Mouse (Mus musculus) CD4-positive, CD25-positive, alpha-beta regulatory T cell, adult 4 months (primary cell): ENCODE results near the gene Senp3. TPM values are rescaled to one million over a fixed set of nuclear protein-coding genes. Genes with fewer than 3 reads are reported as not detected.

Source experiments
- ATAC-seq: one replicate; pipeline ENCODE4 v1.8.0; 2017
- polyA plus RNA-seq, 2 experiments: library from polyadenylated mRNA; unstranded; fragments of 100-300 nt; shearing (Covaris generic); gene quantifications; one replicate each; pipeline ENCODE4 v1.2.1; 2017

Gene Senp3
- polyA plus RNA-seq, 2 experiments from 2014 or later = 31.6 to 47.4 TPM

- no peak for ATAC-seq
Observed at GRCm38 (mm10) chr11:69680136-69680855, 1.6 kb downstream of the Senp3 start.

DNA sequence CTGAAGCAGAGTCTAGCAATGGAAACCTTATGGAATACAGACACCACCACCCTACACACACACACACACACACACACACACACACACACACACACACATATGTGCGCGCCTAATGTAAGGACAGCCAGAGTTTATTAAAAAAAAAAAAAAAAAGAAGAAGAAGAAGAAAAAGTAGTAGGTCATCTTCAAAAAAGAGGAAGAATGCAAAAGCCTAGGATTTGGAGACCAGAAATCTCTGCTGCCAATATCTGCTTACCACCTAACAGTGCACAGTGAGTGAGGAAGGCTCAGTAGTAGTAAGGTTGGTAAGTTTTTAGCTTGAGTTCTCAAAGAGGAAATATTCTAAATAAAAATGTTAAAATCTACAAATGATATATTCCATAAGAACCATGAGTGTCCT is 2.7 kb downstream of the Senp3 start:
- ATAC-seq = no peak

- peak; percentile 89 for ATAC-seq
Observed at GRCm38 (mm10) chr11:69672211-69672706, 9.6 kb downstream of the Senp3 start, which contains the start of gene Eif4a1. TSS of gene Eif4a1 (minus strand) at chr11:69672423.

DNA sequence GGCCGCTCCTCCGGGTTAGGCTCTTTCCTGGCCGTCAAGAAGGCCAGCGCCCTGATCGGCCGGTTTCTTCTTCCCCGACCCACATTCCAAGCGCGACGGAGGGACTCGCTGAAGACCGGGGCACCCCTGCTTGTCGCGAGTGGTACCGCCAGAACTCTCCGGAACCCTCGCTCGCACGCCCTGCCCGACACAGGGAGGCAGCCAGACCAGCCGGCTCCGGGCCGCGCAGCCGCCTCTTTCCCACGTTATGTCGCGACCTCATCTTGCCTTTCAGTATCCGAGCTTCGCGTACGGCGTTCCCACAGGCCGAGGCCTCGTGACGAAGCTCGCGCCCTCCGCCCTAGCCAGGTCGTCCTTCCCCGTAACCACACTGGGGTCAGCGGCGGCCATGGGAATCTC is 10.2 kb downstream of the Senp3 start:
- ATAC-seq = no peak

- peak; percentile 60 for ATAC-seq
Observed at GRCm38 (mm10) chr11:69670786-69671725, 10.8 kb downstream of the Senp3 start.

DNA sequence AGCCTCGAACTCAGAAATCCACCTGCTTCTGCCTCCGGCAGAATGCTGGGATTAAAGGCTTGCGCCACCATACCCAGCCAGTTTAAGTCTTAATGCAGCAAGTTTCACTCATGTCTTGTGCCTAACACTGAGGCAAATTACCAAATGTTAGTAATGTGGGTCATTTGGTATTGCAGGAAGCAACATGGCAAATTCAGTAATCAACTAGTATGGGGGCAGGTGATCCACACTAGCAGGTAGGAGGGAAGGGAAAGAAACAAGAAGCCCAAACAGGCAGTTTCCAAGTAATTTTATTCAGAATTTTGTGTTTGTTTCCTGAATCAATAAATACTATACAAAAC is 15.2 kb downstream of the Senp3 start:
- no peak for ATAC-seq

GRCm38 (mm10) chr11:69665961-69666664 is 15.8 kb downstream of the Senp3 start, which contains the start of gene Cd68:
TSS of gene Cd68 (minus strand) at chr11:69666153.
- no peak for ATAC-seq

GRCm38 (mm10) chr11:69665457-69665960 is 16.4 kb downstream of the Senp3 start:
- no peak for ATAC-seq

DNA sequence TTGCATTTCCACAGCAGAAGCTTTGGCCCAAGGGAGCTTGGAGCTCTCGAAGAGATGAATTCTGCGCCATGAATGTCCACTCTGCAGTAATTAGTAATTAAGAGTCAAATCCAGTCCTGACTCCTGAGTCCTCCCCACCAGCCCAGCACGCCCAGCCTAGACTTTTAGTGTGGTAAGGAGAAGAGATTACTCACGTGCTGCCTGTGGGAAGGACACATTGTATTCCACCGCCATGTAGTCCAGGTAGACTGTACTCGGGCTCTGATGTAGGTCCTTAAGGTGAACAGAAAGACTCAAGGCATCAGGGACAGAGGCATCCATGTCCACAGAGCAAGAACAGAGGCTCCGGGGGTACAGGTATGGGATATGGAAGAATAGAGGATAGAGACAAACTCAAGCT is 17.0 kb downstream of the Senp3 start:
- ATAC-seq = no peak

DNA sequence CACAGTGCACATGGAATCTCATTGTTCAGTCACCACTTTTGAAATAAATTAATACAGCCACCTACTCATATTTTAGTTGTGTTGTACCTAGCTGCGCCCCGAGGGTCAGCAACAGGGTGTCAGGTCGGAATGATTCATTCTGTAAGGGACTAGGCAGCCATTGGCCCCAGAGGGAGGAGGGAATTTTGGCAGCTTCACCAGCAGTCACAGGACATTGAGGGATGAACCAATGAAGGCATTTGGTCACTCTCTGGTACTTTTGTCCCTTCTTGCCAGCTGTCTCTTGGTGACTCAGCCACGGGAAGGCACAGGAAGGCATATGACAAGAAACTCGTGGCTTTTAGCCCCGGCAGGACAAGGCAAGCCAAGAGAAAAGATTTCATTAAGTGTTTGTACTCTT is 18.1 kb downstream of the Senp3 start:
- no peak for ATAC-seq

DNA sequence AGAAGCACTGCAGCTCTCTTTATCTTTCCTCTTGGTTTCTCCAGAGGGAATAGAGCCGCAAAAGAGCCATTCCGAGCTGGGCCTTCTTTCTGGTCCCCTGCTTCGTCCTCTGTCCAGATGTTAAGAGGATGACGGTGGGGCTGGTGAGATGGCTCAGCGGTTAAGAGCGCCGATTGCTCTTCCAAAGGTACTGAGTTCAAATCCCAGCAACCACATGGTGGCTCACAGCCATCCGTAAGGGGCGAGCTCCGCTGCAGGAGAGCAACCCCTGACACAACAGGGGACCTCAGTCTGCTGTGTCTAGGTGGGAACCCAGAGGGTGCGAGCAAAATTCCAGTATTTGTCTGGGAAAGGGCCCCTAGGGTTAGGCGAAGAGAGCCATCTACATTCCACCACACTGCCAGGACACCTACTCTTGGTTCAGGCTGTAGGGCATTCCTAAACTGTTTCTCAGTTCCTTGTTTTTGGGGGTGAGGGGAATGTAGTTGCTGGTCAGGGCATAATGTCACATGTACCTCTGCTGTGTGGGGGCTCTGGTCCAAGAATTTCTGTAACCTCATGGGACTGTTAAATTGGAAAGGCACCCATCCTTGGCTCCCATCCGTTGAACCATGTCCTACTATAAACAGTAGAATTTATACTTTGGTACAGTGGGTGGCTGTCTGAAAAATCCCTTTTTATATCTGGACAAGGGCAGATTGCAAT is 18.8 kb downstream of the Senp3 start:
- no peak for ATAC-seq

- peak; percentile 89 for ATAC-seq
Observed at GRCm38 (mm10) chr11:69662213-69662966, 19.5 kb downstream of the Senp3 start, which contains the start of gene Mpdu1. TSS of gene Mpdu1 (minus strand) at chr11:69662642.

GRCm38 (mm10) chr11:69661221-69661881 is 20.5 kb downstream of the Senp3 start:
- no peak for ATAC-seq

GRCm38 (mm10) chr11:69657462-69657881 is 24.4 kb downstream of the Senp3 start:
- ATAC-seq = no peak

DNA sequence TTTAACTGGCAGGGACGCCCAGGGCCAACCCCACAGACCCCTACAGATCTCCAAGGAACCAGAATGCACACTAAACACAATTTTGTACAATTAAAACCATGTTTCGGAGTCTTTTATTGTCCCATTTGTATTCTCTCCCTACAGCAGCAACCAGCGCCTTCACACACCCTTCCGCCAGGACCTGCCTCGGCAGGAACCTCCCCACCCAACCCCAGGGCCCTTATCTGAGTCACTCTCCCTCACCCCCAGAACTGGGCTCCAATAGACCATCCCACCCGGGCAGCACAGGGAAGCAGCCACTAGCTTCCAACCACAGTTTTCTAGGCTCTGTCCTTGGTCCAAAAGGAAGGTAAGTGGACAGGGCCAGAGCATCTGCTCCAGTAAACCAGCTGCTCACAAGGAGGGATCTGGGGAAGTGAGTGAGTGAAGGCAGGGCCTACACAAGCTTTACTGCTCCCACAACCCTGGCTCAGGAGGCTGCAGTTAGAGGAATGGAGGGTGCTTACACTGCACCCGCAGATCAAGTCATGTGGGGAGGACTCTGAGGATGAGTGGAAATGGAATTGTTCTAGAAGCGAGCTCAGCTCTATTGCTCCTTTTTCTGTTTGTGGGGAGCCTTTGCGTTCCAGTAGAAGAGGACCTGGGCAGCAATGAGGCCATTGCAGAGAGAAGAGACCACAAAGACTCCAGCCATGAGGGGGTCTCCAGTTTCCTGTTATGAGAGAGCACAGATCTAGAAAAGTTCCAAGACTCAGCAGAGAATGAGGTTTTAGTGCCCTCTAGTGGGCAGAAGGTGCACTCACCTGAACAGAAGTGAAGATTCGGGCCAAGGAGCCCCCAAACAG is 25.0 kb downstream of the Senp3 start:
- peak; percentile 45 for ATAC-seq

DNA sequence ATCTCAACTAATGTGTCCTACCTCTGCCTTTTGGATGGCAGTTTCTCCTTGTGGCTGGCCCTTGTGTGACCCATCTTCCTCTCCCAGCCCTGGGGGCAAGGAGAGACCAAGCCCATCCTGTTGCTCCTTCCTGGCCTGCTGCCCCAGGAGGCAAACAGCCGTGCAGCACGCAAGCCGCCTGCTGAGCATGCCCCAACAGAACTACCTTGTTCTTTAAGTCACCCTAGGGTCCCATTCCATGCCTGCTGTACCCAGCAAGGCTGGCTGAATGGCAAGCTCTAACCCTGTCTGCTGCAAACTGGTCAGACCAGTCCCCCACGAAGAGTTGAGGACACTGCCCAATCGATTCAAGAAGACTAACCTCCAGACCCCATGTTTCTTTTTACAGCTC is 25.8 kb downstream of the Senp3 start:
- no peak for ATAC-seq

DNA sequence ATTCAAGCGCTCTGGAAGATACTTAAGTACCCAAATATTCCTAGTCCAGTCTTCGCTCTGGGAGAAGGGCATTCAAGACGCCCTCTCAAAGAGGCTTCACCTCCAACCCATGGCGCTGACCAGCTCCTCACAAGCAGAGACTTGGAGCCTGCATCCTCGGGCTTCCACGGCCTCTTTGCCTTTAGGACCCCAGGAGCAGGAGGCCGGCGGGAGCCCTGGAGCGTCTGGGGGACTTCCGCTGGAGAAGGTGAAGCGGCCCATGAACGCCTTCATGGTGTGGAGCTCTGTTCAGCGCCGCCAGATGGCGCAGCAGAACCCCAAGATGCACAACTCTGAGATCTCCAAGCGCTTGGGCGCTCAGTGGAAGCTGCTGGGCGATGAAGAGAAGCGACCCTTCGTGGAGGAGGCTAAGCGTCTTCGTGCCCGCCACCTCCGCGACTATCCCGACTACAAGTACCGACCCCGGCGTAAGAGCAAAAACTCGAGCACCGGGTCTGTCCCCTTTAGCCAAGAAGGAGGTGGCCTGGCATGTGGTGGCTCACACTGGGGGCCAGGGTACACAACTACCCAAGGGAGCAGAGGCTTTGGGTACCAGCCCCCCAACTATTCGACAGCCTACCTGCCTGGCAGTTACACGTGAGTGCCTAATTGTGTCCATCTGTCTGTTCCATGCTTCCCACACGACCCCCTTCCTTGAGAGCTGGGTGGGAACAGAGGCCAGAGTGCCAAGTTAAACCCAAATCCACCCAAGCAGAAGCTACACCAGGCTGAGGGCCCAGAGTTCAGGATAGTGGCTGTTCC is 26.4 kb downstream of the Senp3 start, which contains the start of gene Sox15:
Gene Sox15, plus strand, starts transcription at position 51 of the 801 bp plus-strand sequence.
- no peak for ATAC-seq

GRCm38 (mm10) chr11:69654760-69655159 is 27.1 kb downstream of the Senp3 start:
- no peak for ATAC-seq

DNA sequence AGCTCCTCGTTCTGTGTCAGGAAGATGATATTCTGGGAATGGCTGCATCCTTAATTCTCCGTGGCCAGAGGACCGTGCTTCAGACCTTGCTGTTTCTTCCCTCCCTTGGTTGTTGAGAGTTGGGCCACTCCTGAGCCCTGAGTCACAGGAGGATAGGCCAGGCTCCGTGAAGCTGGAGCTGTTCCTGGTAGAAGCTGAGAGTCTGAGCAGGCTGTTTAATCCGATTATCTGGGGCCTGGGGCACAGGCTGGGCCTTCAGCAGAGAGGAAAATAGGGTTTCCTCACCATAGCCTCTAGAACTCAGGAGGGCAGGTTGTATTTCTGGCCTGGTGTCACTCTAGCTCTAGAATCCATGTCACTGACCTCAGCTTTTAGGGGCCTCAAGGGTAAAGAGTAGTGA is 28.5 kb downstream of the Senp3 start:
- ATAC-seq = no peak
